Mouse (Mus musculus): ENCODE data around the gene Eml2. TPM values are rescaled to one million over a fixed set of nuclear protein-coding genes. Genes with fewer than 3 reads are reported as not detected.
A peak's percentile ranks its signal among the peaks of the same experiment; 100 is the strongest.

Eml2 gene
- polyA plus RNA-seq, 2 experiments, result 1.5 to 38.5 TPM

- peaks cover 6% of the 10 kb centered on the region; the same call in 1 of the 2 replicates for H3K36me3 ChIP-seq (ENCODE audit: control insufficient read depth, insufficient read depth, low read length)
- H3K4me1 ChIP-seq (ENCODE audit: control insufficient read depth, insufficient read depth, low read length), result peaks cover 12% of the 10 kb centered on the region
- H3K9me3 ChIP-seq (ENCODE audit: control insufficient read depth, low read length), result no peaks in the 10 kb centered on the region
- H3K4me3 ChIP-seq (replicated peaks; ENCODE audit: low read length), result peak overlapping the region; percentile 64
- H3K4me2 ChIP-seq (replicated peaks; ENCODE audit: low read depth, low read length, severe bottlenecking), result peak overlapping the region; percentile 72
- H3K27me3 ChIP-seq (ENCODE audit: control insufficient read depth, insufficient read depth, low read length), result no peaks in the 10 kb centered on the region
- DNase-seq (ENCODE audit: low spot score) (no peak), ATAC-seq (ENCODE audit: low FRiP score, low read depth) (no peak)
- H3K27ac ChIP-seq (replicated peaks; ENCODE audit: low read depth, low read length), result peak overlapping the region; percentile 27
- TF ChIP-seq POLR2A (IDR thresholded peaks at IDR 0.05; ENCODE audit: borderline replicate concordance, extremely low read depth, insufficient read depth, insufficient read length), result no peak
- H3K9ac ChIP-seq (ENCODE audit: low read depth, low read length, severe bottlenecking), result peak overlapping the region; percentile 63
- WGBS, result under 1% methylated on average over 14 of the region's 14 CpGs
Observed at GRCm38 (mm10) chr7:19228793-19229148, 52.5 kb downstream of the Eml2 start.

GRCm38 (mm10) chr7:19229404-19229803, 53.2 kb downstream of the Eml2 start:
- no peaks in the 10 kb centered on the region for H3K9me3 ChIP-seq (ENCODE audit: control insufficient read depth, low read length)
- DNase-seq (ENCODE audit: low spot score) (no peak), ATAC-seq (ENCODE audit: low FRiP score, low read depth) (no peak)
- 53% methylated on average over 5 of the region's 5 CpGs for WGBS
- no peak for TF ChIP-seq POLR2A (IDR thresholded peaks at IDR 0.05; ENCODE audit: borderline replicate concordance, extremely low read depth, insufficient read depth, insufficient read length)
- peak overlapping the region; percentile 63 for H3K9ac ChIP-seq (ENCODE audit: low read depth, low read length, severe bottlenecking)
- H3K27me3 ChIP-seq (ENCODE audit: control insufficient read depth, insufficient read depth, low read length), result no peaks in the 10 kb centered on the region
- H3K4me1 ChIP-seq (ENCODE audit: control insufficient read depth, insufficient read depth, low read length), result peaks cover 12% of the 10 kb centered on the region
- H3K36me3 ChIP-seq (ENCODE audit: control insufficient read depth, insufficient read depth, low read length), result peaks cover 6% of the 10 kb centered on the region; the same call in 1 of the 2 replicates
- H3K4me3 ChIP-seq (replicated peaks; ENCODE audit: low read length), result peak overlapping the region; percentile 64
- peak overlapping the region; percentile 27; the same call in 1 of the 2 replicates for H3K27ac ChIP-seq (replicated peaks; ENCODE audit: low read depth, low read length)
- H3K4me2 ChIP-seq (replicated peaks; ENCODE audit: low read depth, low read length, severe bottlenecking), result peak overlapping the region; percentile 72

- H3K9me3 ChIP-seq (ENCODE audit: control insufficient read depth, low read length), result no peaks in the 10 kb centered on the region
- ATAC-seq (ENCODE audit: low FRiP score, low read depth) (no peak), DNase-seq (ENCODE audit: low spot score) (no peak)
- no peak overlapping the region for H3K4me3 ChIP-seq (replicated peaks; ENCODE audit: low read length)
- H3K36me3 ChIP-seq (ENCODE audit: control insufficient read depth, insufficient read depth, low read length), result peaks cover 6% of the 10 kb centered on the region; the same call in 1 of the 2 replicates
- TF ChIP-seq POLR2A (IDR thresholded peaks at IDR 0.05; ENCODE audit: borderline replicate concordance, extremely low read depth, insufficient read depth, insufficient read length), result no peak
- 96% methylated on average over 2 of the region's 2 CpGs for WGBS
- H3K27ac ChIP-seq (replicated peaks; ENCODE audit: low read depth, low read length), result no peak overlapping the region
- H3K4me1 ChIP-seq (ENCODE audit: control insufficient read depth, insufficient read depth, low read length), result peaks cover 12% of the 10 kb centered on the region
- H3K9ac ChIP-seq (ENCODE audit: low read depth, low read length, severe bottlenecking), result no peak overlapping the region
- no peak overlapping the region for H3K4me2 ChIP-seq (replicated peaks; ENCODE audit: low read depth, low read length, severe bottlenecking)
- H3K27me3 ChIP-seq (ENCODE audit: control insufficient read depth, insufficient read depth, low read length), result no peaks in the 10 kb centered on the region
Observed at GRCm38 (mm10) chr7:19230041-19230580, 53.9 kb downstream of the Eml2 start.

- Histone ChIP-seq H3K27ac (replicated peaks; ENCODE audit: low read depth, low read length) (no peak overlapping the region), H3K4me2 (replicated peaks; ENCODE audit: low read depth, low read length, severe bottlenecking) (no peak overlapping the region), H3K4me3 (replicated peaks; ENCODE audit: low read length) (no peak overlapping the region), H3K27me3 (ENCODE audit: control insufficient read depth, insufficient read depth, low read length) (no peaks in the 10 kb centered on the region), H3K9ac (ENCODE audit: low read depth, low read length, severe bottlenecking) (no peak overlapping the region), H3K4me1 (ENCODE audit: control insufficient read depth, insufficient read depth, low read length) (peaks cover 12% of the 10 kb centered on the region), H3K36me3 (ENCODE audit: control insufficient read depth, insufficient read depth, low read length) (peaks cover under 1% of the 10 kb centered on the region; the same call in 1 of the 2 replicates), H3K9me3 (ENCODE audit: control insufficient read depth, low read length) (no peaks in the 10 kb centered on the region)
- 95% methylated on average over 5 of the region's 5 CpGs for WGBS
- no peak for ATAC-seq (ENCODE audit: low FRiP score, low read depth)
- no peak for DNase-seq (ENCODE audit: low spot score)
- no peak for TF ChIP-seq POLR2A (IDR thresholded peaks at IDR 0.05; ENCODE audit: borderline replicate concordance, extremely low read depth, insufficient read depth, insufficient read length)
Observed at GRCm38 (mm10) chr7:19230899-19231298, 54.7 kb downstream of the Eml2 start.

GRCm38 (mm10) chr7:19231849-19232248, 55.6 kb downstream of the Eml2 start:
- H3K27me3 ChIP-seq (ENCODE audit: control insufficient read depth, insufficient read depth, low read length), result no peaks in the 10 kb centered on the region
- no peak overlapping the region for H3K27ac ChIP-seq (replicated peaks; ENCODE audit: low read depth, low read length)
- no peaks in the 10 kb centered on the region for H3K36me3 ChIP-seq (ENCODE audit: control insufficient read depth, insufficient read depth, low read length)
- no peak overlapping the region for H3K4me2 ChIP-seq (replicated peaks; ENCODE audit: low read depth, low read length, severe bottlenecking)
- H3K9ac ChIP-seq (ENCODE audit: low read depth, low read length, severe bottlenecking), result no peak overlapping the region
- no peak for ATAC-seq (ENCODE audit: low FRiP score, low read depth)
- TF ChIP-seq POLR2A (IDR thresholded peaks at IDR 0.05; ENCODE audit: borderline replicate concordance, extremely low read depth, insufficient read depth, insufficient read length), result no peak
- no peak overlapping the region for H3K4me3 ChIP-seq (replicated peaks; ENCODE audit: low read length)
- WGBS, result 88% methylated on average over 3 of the region's 3 CpGs
- no peak for DNase-seq (ENCODE audit: low spot score)
- H3K4me1 ChIP-seq (ENCODE audit: control insufficient read depth, insufficient read depth, low read length), result peaks cover 10% of the 10 kb centered on the region
- no peaks in the 10 kb centered on the region for H3K9me3 ChIP-seq (ENCODE audit: control insufficient read depth, low read length)

Measured in limb, embryonic 14.5 days (tissue).